Mouse (Mus musculus) bone marrow, adult 2 months (tissue): ENCODE measurements at regions not wholly inside any gene's neighbourhood (a gene's known extent, or its start where the extent isn't known, plus 50 kb on each side); places are given as distances from the start of the nearest gene placed in this dataset.

Experiments used
- CTCF ChIP-seq: fragments of 200-500 bp; IDR thresholded peaks from 2 replicates; pipeline ENCODE4 v1.5.1; 2011; ENCODE audit warnings: low read length, control low read depth; ENCODE audit not compliant: control insufficient read depth, insufficient read depth
- POLR2A ChIP-seq: fragments of 200-500 bp; IDR thresholded peaks from 2 replicates; pipeline ENCODE4 v1.6.1; 2011; ENCODE audit warnings: low read depth, mild to moderate bottlenecking, control low read depth, low read length, borderline replicate concordance; ENCODE audit not compliant: control insufficient read depth

- no peak for TF ChIP-seq POLR2A
- TF ChIP-seq CTCF: no peak
Observed at GRCm38 (mm10) chr3:21864391-21864790, 212.1 kb upstream of the Tbl1xr1 start.
